Mouse (Mus musculus) kidney, embryonic 15.5 days (tissue): ENCODE results near the gene Ica1. TPM values are rescaled to one million over a fixed set of nuclear protein-coding genes. Genes with fewer than 3 reads are reported as not detected.

Experiments
- ATAC-seq: fragments of 200-750 bp; cut with Nextera tagmentation; replicated peaks from 2 replicates; pipeline ENCODE4 v1.8.0; 2017; ENCODE audit warnings: moderate TSS enrichment; ENCODE audit not compliant: low FRiP score
- H3K27ac ChIP-seq: fragments of 300-500 bp; sonication (generic); 2 replicates; pipeline ENCODE4 v1.5.1; 2015; ENCODE audit warnings: mild to moderate bottlenecking, inconsistent platforms
- H3K27me3 ChIP-seq: fragments of 300-500 bp; sonication (generic); 2 replicates; pipeline ENCODE4 v1.6.1; 2015; ENCODE audit warnings: inconsistent platforms
- H3K36me3 ChIP-seq: fragments of 300-500 bp; sonication (generic); 2 replicates; pipeline ENCODE4 v1.6.1; 2015; ENCODE audit warnings: inconsistent platforms
- H3K4me1 ChIP-seq: fragments of 300-500 bp; sonication (generic); 2 replicates; pipeline ENCODE4 v1.6.1; 2015; ENCODE audit warnings: inconsistent platforms
- H3K4me2 ChIP-seq: fragments of 300-500 bp; sonication (generic); 2 replicates; pipeline ENCODE4 v1.6.1; 2015; ENCODE audit warnings: moderate library complexity, mild to moderate bottlenecking, inconsistent platforms
- H3K4me3 ChIP-seq: fragments of 300-500 bp; sonication (generic); replicated peaks from 2 replicates; pipeline ENCODE4 v1.5.1; 2015; ENCODE audit warnings: mild to moderate bottlenecking, inconsistent platforms
- H3K9ac ChIP-seq: fragments of 300-500 bp; sonication (generic); 2 replicates; pipeline ENCODE4 v1.6.1; 2015; ENCODE audit warnings: mild to moderate bottlenecking, inconsistent platforms
- H3K9me3 ChIP-seq: fragments of 300-500 bp; sonication (generic); replicated peaks from 2 replicates; pipeline ENCODE4 v1.6.1; 2016; ENCODE audit warnings: inconsistent platforms
- WGBS: fragments of 180-500 bp; shearing (Covaris S2); methylation state at CpG from one replicate; pipeline ENCODE4 v1.1.7; 2015; ENCODE audit warnings: mixed read lengths; 5-methylcytosine and 5-hydroxymethylcytosine counted together
- polyA plus RNA-seq: library from polyadenylated mRNA; unstranded; fragments of >200 nt; fragmentation: Nextera tagmentation; extraction: Ambion mirVana; gene quantifications from 2 replicates; pipeline ENCODE4 v1.2.1, GENCODE M21; 2015

Ica1 gene
- polyA plus RNA-seq, result 27.9 and 28.1 TPM in 2 replicates

- 2% methylated on average over 16 of the region's 16 CpGs for WGBS
- peaks cover 10% of the 10 kb centered on the region for H3K4me1 ChIP-seq
- H3K27ac ChIP-seq, result 0 out of 2 replicates have a peak within 1 kb of the TSS, but pooled peaks have one; percentile 45
- ATAC-seq, result peak; percentile 78
- peak within 1 kb of the TSS; percentile 71 for H3K4me2 ChIP-seq
- peak within 1 kb of the TSS; percentile 67 for H3K9ac ChIP-seq
- H3K27me3 ChIP-seq, result peaks cover 11% of the 10 kb centered on the region
- no peaks in the 10 kb centered on the region for H3K36me3 ChIP-seq
- H3K4me3 ChIP-seq, result peak within 1 kb of the TSS; percentile 65
- H3K9me3 ChIP-seq, result no peaks in the 10 kb centered on the region
Observed at GRCm38 (mm10) chr6:8778296-8778649, at the start of gene Ica1. Ica1 (minus strand) TSS chr6:8778488.

GRCm38 (mm10) chr6:8819866-8820265, 41.6 kb upstream of the Ica1 start:
- no peaks in the 10 kb centered on the region for H3K36me3 ChIP-seq
- no peak overlapping the region for H3K4me3 ChIP-seq
- H3K4me1 ChIP-seq, result no peaks in the 10 kb centered on the region
- 81% methylated on average over 2 of the region's 2 CpGs for WGBS
- no peak overlapping the region for H3K27ac ChIP-seq
- no peaks in the 10 kb centered on the region for H3K9me3 ChIP-seq
- H3K27me3 ChIP-seq, result no peaks in the 10 kb centered on the region
- no peak for ATAC-seq
- no peak overlapping the region for H3K4me2 ChIP-seq
- no peak overlapping the region for H3K9ac ChIP-seq

GRCm38 (mm10) chr6:8814332-8815002, 36.2 kb upstream of the Ica1 start:
- H3K4me2 ChIP-seq, result no peak overlapping the region
- H3K4me3 ChIP-seq, result no peak overlapping the region
- 66% methylated on average over 6 of the region's 6 CpGs for WGBS
- H3K9ac ChIP-seq, result no peak overlapping the region
- no peaks in the 10 kb centered on the region for H3K36me3 ChIP-seq
- no peak overlapping the region for H3K27ac ChIP-seq
- no peaks in the 10 kb centered on the region for H3K9me3 ChIP-seq
- H3K27me3 ChIP-seq, result no peaks in the 10 kb centered on the region
- no peak for ATAC-seq
- no peaks in the 10 kb centered on the region for H3K4me1 ChIP-seq

GRCm38 (mm10) chr6:8802561-8803150, 24.4 kb upstream of the Ica1 start:
- Histone ChIP-seq H3K4me3 (no peak overlapping the region), H3K27ac (no peak overlapping the region), H3K36me3 (no peaks in the 10 kb centered on the region), H3K9ac (no peak overlapping the region), H3K4me2 (no peak overlapping the region), H3K9me3 (no peaks in the 10 kb centered on the region), H3K4me1 (no peaks in the 10 kb centered on the region), H3K27me3 (no peaks in the 10 kb centered on the region)
- 0 out of 2 replicates have a peak, but pooled peaks have one; percentile 25 for ATAC-seq
- 31% methylated on average over 3 of the region's 3 CpGs for WGBS

GRCm38 (mm10) chr6:8792385-8792784, 14.1 kb upstream of the Ica1 start:
- ATAC-seq, result no peak
- Histone ChIP-seq H3K9me3 (no peaks in the 10 kb centered on the region), H3K4me3 (no peak overlapping the region), H3K4me2 (no peak overlapping the region), H3K27me3 (no peaks in the 10 kb centered on the region), H3K27ac (no peak overlapping the region), H3K36me3 (no peaks in the 10 kb centered on the region), H3K4me1 (no peaks in the 10 kb centered on the region), H3K9ac (no peak overlapping the region)
- WGBS, result 92% methylated on average over 5 of the region's 5 CpGs

- no peak overlapping the region for H3K4me2 ChIP-seq
- no peaks in the 10 kb centered on the region for H3K4me1 ChIP-seq
- no peaks in the 10 kb centered on the region for H3K27me3 ChIP-seq
- no peaks in the 10 kb centered on the region for H3K9me3 ChIP-seq
- ATAC-seq, result no peak
- H3K36me3 ChIP-seq, result no peaks in the 10 kb centered on the region
- no peak overlapping the region for H3K9ac ChIP-seq
- H3K27ac ChIP-seq, result no peak overlapping the region
- 86% methylated on average over 3 of the region's 3 CpGs for WGBS
- no peak overlapping the region for H3K4me3 ChIP-seq
Observed at GRCm38 (mm10) chr6:8791781-8792180, 13.5 kb upstream of the Ica1 start.

GRCm38 (mm10) chr6:8780618-8781017, 2.3 kb upstream of the Ica1 start:
- no peak overlapping the region for H3K27ac ChIP-seq
- no peaks in the 10 kb centered on the region for H3K9me3 ChIP-seq
- H3K4me3 ChIP-seq, result no peak overlapping the region

GRCm38 (mm10) chr6:8777411-8778295, 635 bp downstream of the Ica1 start:
- Histone ChIP-seq H3K4me2 (peak overlapping the region; percentile 71), H3K27me3 (peaks cover 11% of the 10 kb centered on the region), H3K36me3 (no peaks in the 10 kb centered on the region), H3K9ac (peak overlapping the region; percentile 67), H3K4me3 (peak overlapping the region; percentile 65), H3K4me1 (peaks cover 10% of the 10 kb centered on the region), H3K9me3 (no peaks in the 10 kb centered on the region), H3K27ac (0 out of 2 replicates have a peak overlapping the region, but pooled peaks have one; percentile 45)
- under 1% methylated on average over 56 of the region's 69 CpGs for WGBS
- ATAC-seq, result peak; percentile 95

More at GRCm38 (mm10) chr6:8780618-8781017, 2.3 kb upstream of the Ica1 start:
- no peak overlapping the region for H3K9ac ChIP-seq
- peaks cover 10% of the 10 kb centered on the region for H3K4me1 ChIP-seq
- H3K4me2 ChIP-seq, result no peak overlapping the region
- no peaks in the 10 kb centered on the region for H3K36me3 ChIP-seq
- H3K27me3 ChIP-seq, result peaks cover 11% of the 10 kb centered on the region
- ATAC-seq, result no peak

GRCm38 (mm10) chr6:8771539-8771938, 6.7 kb downstream of the Ica1 start:
- 58% methylated on average over 7 of the region's 7 CpGs for WGBS
- Histone ChIP-seq H3K36me3 (no peaks in the 10 kb centered on the region), H3K27ac (no peak overlapping the region), H3K4me3 (no peak overlapping the region), H3K9me3 (no peaks in the 10 kb centered on the region), H3K4me2 (no peak overlapping the region), H3K9ac (no peak overlapping the region), H3K4me1 (no peaks in the 10 kb centered on the region), H3K27me3 (no peaks in the 10 kb centered on the region)
- ATAC-seq, result no peak

- no peak overlapping the region for H3K27ac ChIP-seq
- no peaks in the 10 kb centered on the region for H3K4me1 ChIP-seq
- no peak; the same call in 1 of the 2 replicates for ATAC-seq
- H3K27me3 ChIP-seq, result no peaks in the 10 kb centered on the region
- H3K4me2 ChIP-seq, result no peak overlapping the region
- H3K9me3 ChIP-seq, result no peaks in the 10 kb centered on the region
- H3K4me3 ChIP-seq, result no peak overlapping the region
- no peak overlapping the region for H3K9ac ChIP-seq
- WGBS, result 52% methylated on average over 10 of the region's 10 CpGs
- H3K36me3 ChIP-seq, result no peaks in the 10 kb centered on the region
Observed at GRCm38 (mm10) chr6:8770341-8770740, 7.9 kb downstream of the Ica1 start.

GRCm38 (mm10) chr6:8769803-8770202, 8.5 kb downstream of the Ica1 start:
- WGBS, result 66% methylated on average over 6 of the region's 6 CpGs
- no peak overlapping the region for H3K9ac ChIP-seq
- no peaks in the 10 kb centered on the region for H3K9me3 ChIP-seq
- H3K27ac ChIP-seq, result 0 out of 2 replicates have a peak overlapping the region, but pooled peaks have one; percentile 28
- ATAC-seq, result no peak
- H3K4me2 ChIP-seq, result no peak overlapping the region
- no peak overlapping the region for H3K4me3 ChIP-seq
- H3K4me1 ChIP-seq, result no peaks in the 10 kb centered on the region
- no peaks in the 10 kb centered on the region for H3K27me3 ChIP-seq
- H3K36me3 ChIP-seq, result no peaks in the 10 kb centered on the region

- Histone ChIP-seq H3K9me3 (no peaks in the 10 kb centered on the region), H3K9ac (no peak overlapping the region), H3K4me2 (no peak overlapping the region), H3K36me3 (no peaks in the 10 kb centered on the region), H3K27ac (no peak overlapping the region), H3K27me3 (no peaks in the 10 kb centered on the region), H3K4me3 (no peak overlapping the region), H3K4me1 (no peaks in the 10 kb centered on the region)
- no peak for ATAC-seq
- WGBS, result 90% methylated on average over 5 of the region's 5 CpGs
Observed at GRCm38 (mm10) chr6:8766652-8767051, 11.6 kb downstream of the Ica1 start.
